Mouse (Mus musculus): ENCODE measurements around the gene Prr5l. TPM values are rescaled to one million over a fixed set of nuclear protein-coding genes. Genes with fewer than 3 reads are reported as not detected.

The Prr5l gene
- total RNA-seq (2021) = 1 to 10 TPM; 3.8 to 4.6 TPM

GRCm38 (mm10) chr2:101882998-101883397, at the start of gene Prr5l:
TSS of gene Prr5l (minus strand) at chr2:101883027.
- no peak for DNase-seq

DNA sequence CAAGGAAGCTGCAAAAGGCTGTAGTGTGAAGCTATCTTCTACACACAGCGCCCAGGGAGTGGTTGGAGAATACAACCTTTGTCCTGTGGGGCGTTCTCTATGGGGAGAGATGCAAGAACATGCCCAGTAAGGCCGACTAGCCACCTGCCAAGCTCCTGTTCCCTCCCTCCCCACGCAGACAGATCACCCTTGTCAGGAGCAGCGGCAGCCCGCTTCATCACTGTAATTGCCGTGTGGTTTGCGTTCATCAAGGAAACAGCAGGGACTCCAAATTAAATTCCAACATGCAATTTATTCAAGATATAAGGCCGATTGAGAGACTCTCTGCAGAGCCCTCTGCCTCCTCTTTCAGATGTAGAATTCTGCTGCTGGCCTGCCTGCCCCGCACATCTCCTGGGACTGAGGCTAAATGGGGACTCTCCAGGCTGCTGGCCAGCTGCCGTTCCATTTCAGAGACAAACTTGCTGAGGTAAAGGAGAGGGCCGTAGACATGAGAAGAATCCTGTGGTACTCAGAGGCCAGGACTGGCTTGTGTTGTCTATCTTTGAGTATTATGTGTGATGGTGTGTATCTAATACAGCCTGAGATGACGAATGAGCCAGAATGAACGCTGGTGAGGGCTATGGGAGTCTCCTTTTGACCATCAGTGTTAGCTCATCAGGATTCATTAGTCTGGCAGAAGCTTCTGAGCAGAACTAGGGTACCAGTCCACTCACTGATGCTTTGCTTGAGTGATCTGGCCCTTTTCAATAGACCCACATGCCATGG, 49.5 kb upstream of the Prr5l start:
- DNase-seq = no peak

- DNase-seq = no peak
Measured at GRCm38 (mm10) chr2:101925591-101926188, 42.9 kb upstream of the Prr5l start.

- no peak for DNase-seq
Measured at GRCm38 (mm10) chr2:101925183-101925582, 42.4 kb upstream of the Prr5l start.

DNA sequence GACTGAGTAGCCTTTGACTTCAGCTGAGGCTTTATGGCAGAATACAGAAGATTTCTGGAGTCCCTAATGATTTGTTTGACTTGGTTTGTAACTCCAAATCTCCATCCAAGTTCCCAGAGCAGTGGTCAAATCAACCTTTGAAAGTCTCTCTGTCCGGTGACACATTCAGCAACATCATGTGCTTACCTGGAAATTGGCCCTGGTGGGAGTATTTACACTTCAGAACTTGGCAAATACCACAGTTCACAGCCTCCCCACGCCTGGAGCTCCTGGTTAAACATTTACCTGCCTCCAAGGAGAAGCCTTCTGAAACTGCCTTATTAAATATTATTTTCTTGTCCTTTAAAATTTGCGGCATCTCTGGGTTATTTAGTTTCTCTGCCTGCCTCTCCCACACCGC, 40.4 kb upstream of the Prr5l start:
- no peak for DNase-seq

DNA sequence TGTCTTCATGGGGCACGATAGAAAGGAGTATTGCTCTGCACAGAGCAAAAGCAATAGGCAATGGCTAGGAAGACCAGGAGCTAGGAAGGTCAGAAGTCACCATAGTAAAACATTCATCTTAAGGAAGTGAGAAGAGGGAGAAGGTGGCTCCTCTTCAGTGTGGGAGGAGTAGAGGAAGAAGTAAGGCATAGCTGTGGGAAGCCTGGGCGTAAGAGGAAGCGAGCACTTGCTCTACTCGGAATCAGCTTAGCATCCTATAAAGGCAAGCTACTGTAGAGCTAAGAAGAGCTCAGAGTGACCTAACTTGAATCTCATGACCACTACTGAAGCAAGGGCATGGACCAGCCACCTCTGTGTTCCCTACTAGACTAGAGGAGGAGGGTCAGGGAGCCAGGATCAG, 39.5 kb upstream of the Prr5l start:
- DNase-seq = no peak

- no peak for DNase-seq
Measured at GRCm38 (mm10) chr2:101920136-101920554, 37.3 kb upstream of the Prr5l start.

GRCm38 (mm10) chr2:101918518-101918917, 35.7 kb upstream of the Prr5l start:
- no peak for DNase-seq

DNA sequence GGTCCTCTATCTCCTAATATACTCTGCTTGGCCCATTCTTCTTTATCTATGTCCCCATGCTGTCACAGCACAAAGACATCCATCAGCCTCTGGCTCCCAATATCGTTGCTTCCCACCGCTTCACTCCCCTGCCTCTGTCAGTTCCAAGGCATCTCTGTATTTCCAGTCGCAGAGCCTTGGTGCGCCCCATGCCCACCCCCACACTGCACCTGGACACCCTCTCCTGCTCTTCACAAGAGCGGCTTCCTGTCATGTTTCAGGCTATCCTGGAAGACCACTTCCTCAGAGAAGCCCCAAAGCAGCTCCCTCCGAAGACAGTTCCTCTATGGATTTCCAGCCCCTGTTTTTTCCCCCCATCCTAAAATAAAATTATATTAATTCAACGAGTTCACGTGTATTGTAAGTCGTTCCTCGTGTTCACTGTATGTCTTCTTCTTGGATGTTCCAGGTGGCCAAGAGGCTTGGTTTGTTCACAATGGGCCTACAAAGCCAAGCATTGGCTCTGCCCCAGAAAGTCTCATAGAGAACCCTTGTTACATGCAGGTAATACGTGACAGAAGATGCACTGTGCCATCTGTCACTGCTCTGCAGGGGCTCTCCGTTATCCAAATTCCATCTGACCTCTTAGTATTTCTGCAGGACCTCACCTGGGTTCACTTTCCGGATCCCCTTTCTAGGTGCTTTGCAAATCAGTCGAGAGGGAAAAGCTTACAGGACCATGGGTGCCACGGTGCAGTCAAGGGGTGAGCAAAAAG, 26.7 kb upstream of the Prr5l start:
- no peak for DNase-seq

DNA sequence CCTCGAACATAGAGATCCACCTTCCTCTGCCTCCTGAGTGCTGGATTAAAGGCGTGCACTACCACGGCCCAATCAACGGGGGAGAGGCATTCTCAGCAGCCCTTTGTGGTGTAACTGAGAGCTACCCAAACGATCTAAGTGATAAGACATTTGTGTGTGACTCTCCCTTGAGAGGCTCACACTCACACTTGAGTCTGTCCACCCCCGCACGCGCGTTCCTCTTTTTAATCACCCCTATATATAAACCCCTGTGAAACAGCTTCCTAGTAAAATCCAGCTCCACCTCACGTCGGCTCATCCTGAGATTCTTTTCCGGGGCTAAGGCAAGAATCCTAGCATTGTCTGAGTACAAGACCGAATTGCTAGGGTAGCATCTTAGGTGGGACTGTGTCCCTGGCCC, 25.9 kb upstream of the Prr5l start:
- DNase-seq = no peak

GRCm38 (mm10) chr2:101907386-101908022, 24.7 kb upstream of the Prr5l start:
- no peak for DNase-seq

DNA sequence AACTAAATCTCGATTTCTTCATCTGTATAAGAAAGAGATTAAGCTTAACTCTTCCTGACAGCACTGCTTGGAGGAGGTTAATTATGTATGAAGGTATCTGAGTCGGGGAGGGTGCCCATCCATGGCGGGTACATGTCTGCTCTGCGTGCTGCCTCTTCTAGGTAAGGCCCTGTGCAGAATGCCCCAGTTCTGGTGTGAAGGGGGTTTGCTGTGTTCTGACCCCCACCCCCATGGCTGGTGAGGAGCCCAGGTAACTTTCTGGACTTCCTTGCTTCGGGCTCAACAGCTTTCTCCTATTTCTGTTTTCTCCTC, 23.5 kb upstream of the Prr5l start:
- DNase-seq = no peak

GRCm38 (mm10) chr2:101905534-101906378, 22.9 kb upstream of the Prr5l start:
- DNase-seq = peak; percentile 88

DNA sequence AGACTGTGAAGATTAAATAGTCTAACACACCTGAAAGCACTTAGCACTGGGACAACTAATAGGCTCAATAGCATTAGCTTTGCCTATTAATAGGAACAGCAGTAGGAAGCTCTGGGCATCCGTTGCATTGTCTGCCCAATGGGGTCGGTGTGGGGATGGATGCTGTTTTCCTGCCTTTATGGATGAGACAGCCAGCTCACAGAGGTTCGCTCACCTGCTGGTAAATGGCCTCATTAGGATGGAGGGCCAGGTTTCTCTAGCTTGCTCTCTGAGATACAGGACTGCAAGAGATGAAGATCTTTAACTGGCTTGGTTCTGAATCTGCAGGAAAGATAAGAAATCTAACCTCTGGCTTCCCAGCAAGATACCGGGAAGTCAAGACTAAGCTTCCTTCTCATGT, 19.4 kb upstream of the Prr5l start:
- no peak for DNase-seq

- no peak for DNase-seq
Measured at GRCm38 (mm10) chr2:101896425-101897204, 13.8 kb upstream of the Prr5l start.

DNA sequence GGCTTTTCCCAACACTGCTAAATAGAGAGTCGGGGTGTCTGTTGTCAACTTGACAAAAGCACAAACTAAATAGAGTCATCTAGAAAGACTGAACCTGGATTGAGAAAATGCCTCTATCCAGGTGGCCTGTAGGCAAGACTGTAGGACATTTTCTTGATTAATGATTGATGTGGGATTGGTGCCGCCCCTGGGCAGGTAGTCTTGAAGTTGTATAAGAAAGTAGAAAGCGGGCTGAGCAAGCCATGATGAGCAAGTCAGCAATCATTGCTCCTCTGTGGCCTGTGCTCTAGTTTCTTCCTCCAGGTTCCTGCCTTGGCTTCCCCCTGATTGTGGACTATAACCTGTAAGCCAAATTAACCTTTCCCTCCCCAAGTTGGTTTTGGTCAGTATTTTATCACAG, 11.3 kb upstream of the Prr5l start:
- DNase-seq = no peak

DNA sequence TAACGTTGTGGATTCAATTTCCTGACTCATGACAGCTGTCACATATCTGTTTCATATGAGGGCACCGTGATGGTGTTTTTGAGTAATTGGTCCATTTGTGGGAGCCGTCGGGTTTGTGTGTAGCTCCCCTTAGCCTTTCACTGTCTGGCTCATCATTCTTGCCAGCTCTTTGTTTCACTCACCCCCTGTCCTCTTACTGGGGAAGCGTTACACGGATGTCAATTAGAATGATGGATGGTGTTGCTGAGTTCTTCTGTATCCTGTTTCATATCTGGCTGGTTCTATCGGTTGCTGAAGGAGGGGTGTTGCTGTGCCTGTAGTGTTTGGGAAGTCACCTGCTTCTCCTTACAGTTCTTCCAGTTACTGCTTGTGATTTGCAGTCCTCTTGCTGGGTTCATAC, 8.3 kb upstream of the Prr5l start:
- no peak for DNase-seq

DNA sequence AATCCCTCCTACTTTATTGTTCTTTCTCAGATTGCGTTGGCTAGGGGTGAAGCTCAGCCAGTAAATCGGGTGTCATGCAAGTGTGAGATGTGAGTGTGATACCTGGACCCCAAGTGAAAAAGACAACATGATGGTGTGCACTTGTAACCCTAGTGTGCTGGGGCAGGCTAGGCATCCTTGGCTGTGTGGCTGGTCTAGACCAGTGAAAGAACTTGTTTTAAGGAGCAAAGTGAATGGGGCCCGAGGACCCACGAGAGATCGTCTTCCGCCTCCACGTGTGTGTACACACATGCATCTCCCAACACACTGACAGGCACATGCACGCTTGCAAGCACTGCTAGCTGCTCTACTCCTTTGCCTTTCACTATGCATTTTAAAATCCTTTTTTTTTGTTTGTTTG, 6.1 kb upstream of the Prr5l start:
- DNase-seq = no peak

DNA sequence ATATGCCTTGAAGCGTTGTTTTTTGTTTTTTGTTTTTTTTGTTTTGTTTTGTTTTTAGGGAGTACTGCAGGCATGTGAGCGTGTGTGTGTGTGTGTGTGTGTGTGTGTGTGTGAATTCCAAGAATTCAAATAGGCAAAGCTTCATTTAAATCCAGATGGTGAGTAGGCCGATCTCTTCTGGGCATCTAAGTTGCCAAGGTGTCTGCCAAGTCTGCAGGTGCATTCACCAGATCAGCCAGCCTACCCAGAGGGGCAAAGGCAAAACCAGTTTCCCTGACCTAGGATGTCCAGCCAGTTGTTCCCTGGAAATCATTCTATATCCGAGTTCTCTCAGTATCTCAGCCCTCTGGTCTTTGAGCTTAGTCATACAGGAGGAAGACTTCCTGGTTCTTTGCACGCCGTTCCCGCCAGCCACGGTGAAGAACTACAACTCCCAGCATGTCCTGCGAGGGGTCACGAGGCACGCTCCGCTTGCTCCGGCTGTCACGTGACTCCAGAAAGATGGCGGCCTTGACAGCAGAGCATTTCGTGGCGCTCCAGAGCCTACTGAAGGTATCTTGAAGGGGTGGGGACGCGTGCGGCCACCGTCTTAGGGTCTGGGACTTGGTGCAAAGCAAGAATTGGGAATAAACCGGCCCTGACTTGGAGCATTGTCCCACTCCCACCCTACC, 3.1 kb upstream of the Prr5l start, which contains the start of gene Commd9:
TSS of gene Commd9 (plus strand) at position 480 of the 671 bp plus-strand sequence.
- DNase-seq = peak; percentile 94

- DNase-seq = peak; percentile 27
Measured at GRCm38 (mm10) chr2:101884286-101884685, 1.5 kb upstream of the Prr5l start.
